Mouse (Mus musculus) C2C12 (cell line): ENCODE measurements around the gene Mrpl39. TPM values are rescaled to one million over a fixed set of nuclear protein-coding genes. Genes with fewer than 3 reads are reported as not detected.
A peak's percentile ranks its signal among the peaks of the same experiment; 100 is the strongest.

ENCODE experiments used
- H3K27me3 ChIP-seq: one replicate; pipeline ENCODE4 v1.6.1; 2011; ENCODE audit not compliant: control insufficient read depth, insufficient read depth, insufficient read length
- H3K36me3 ChIP-seq: one replicate; pipeline ENCODE4 v1.6.1; 2011; ENCODE audit not compliant: control insufficient read depth, insufficient read depth
- H3K4me3 ChIP-seq: one replicate; pipeline ENCODE4 v1.5.1; 2011; ENCODE audit warnings: mild to moderate bottlenecking, control low read depth; ENCODE audit not compliant: poor library complexity, insufficient read depth, severe bottlenecking
- H3K79me2 ChIP-seq: one replicate; pipeline ENCODE4 v1.6.1; 2011; ENCODE audit not compliant: control insufficient read depth, insufficient read depth
- H3K79me3 ChIP-seq: one replicate; pipeline ENCODE4 v1.6.1; 2011; ENCODE audit warnings: low read depth, control low read depth
- H3ac ChIP-seq: one replicate; pipeline ENCODE3; 2011; ENCODE audit warnings: low read depth; ENCODE audit not compliant: control insufficient read depth, insufficient read length
- CEBPB ChIP-seq: IDR thresholded peaks from one replicate; pipeline ENCODE4 v1.6.1; 2011; ENCODE audit warnings: low read depth, mild to moderate bottlenecking, control low read depth, moderate library complexity
- CTCF ChIP-seq: IDR thresholded peaks from one replicate; pipeline ENCODE4 v1.5.1; 2011; ENCODE audit not compliant: control insufficient read depth, insufficient read depth, insufficient read length
- FOSL1 ChIP-seq: IDR thresholded peaks from one replicate; pipeline ENCODE4 v1.8.0; 2011; ENCODE audit warnings: mild to moderate bottlenecking, low read length; ENCODE audit not compliant: poor library complexity, insufficient read depth, severe bottlenecking
- MAX ChIP-seq: IDR thresholded peaks from one replicate; pipeline ENCODE4 v1.6.1; 2011; ENCODE audit warnings: mild to moderate bottlenecking, control low read depth
- MYOD1 ChIP-seq: IDR thresholded peaks from one replicate; pipeline ENCODE4 v1.6.1; 2011; ENCODE audit warnings: low read depth; ENCODE audit not compliant: control insufficient read depth, insufficient read length
- MYOG ChIP-seq: IDR thresholded peaks from one replicate; pipeline ENCODE4 v1.6.1; 2011; ENCODE audit not compliant: control insufficient read depth, insufficient read length; ENCODE audit errors: extremely low read depth
- USF1 ChIP-seq: IDR thresholded peaks from one replicate; pipeline ENCODE4 v1.6.1; 2011; ENCODE audit warnings: low read depth, mild to moderate bottlenecking, control low read depth, moderate library complexity
- polyA plus RNA-seq: library from polyadenylated mRNA; unstranded; fragments of >200 nt; fragmentation: generic; extraction: Trizol; gene quantifications from one replicate; pipeline ENCODE4 v1.2.1, GENCODE M21; 2012; ENCODE audit warnings: missing spikeins

The Mrpl39 gene
- polyA plus RNA-seq, 1 experiment: 44.7 TPM

GRCm38 (mm10) chr16:84773268-84773861, 37.8 kb upstream of the Mrpl39 start:
- no peaks in the 10 kb centered on the region for H3K27me3 ChIP-seq

DNA sequence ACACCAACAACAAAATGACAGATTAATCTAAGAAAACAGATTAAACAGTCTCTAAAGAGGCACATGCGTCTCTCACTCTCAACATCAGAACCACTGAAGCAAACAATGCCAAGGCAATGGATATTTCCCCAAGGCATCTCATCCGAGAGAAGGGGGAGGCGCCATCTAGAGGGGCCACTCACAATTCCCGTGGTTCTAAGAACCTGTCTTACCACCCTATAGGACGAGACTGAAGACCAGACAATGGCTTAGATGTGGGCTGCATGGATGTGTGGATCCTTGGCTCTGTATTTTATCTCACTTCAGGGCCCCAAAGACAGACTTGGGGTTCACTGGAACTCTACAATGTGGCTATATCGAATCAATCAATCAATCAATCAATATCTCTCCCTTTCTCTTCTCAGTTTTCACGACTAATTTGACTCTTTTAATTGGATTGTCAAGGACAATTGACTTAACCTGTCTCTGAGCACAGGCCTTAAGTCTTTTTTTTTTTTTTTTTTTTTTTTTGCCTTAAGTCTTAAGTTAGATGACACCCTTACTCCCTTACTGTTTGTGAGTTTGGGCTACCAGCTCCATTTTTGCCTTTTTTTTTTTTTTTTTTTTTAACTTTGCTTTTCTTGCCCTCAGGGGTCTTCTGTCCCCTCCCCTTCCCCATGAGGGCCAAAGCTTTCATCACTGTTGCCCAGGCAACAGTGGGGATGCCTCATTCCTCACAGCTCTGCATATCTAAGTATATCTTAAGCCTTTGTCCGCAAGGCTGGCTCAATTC, 37.1 kb upstream of the Mrpl39 start:
- Histone ChIP-seq H3K4me3 (no peak overlapping the region), H3K27me3 (no peaks in the 10 kb centered on the region), H3K36me3 (peaks cover 2% of the 10 kb centered on the region), H3K79me3 (peaks cover 18% of the 10 kb centered on the region), H3ac (no peak overlapping the region), H3K79me2 (peaks cover 34% of the 10 kb centered on the region)
- TF ChIP-seq MYOG: no peak
- no peak for TF ChIP-seq CEBPB
- TF ChIP-seq MYOD1: no peak
- TF ChIP-seq FOSL1: no peak
- TF ChIP-seq CTCF: no peak
- TF ChIP-seq MAX: no peak
- no peak for TF ChIP-seq USF1

More at GRCm38 (mm10) chr16:84773268-84773861, 37.8 kb upstream of the Mrpl39 start:
- Histone ChIP-seq H3K79me2 (peaks cover 41% of the 10 kb centered on the region), H3K4me3 (peak overlapping the region; percentile 71), H3K36me3 (peaks cover 8% of the 10 kb centered on the region), H3ac (peak overlapping the region; percentile 74), H3K79me3 (peaks cover 25% of the 10 kb centered on the region)
- TF ChIP-seq MYOD1 (no peak), USF1 (no peak), MYOG (no peak), CTCF (no peak), CEBPB (no peak), MAX (no peak), FOSL1 (no peak)

- no peaks in the 10 kb centered on the region for H3K36me3 ChIP-seq
- TF ChIP-seq CEBPB (no peak), FOSL1 (no peak), MYOD1 (no peak), MYOG (no peak), USF1 (no peak), CTCF (no peak), MAX (no peak)
- no peak overlapping the region for H3K4me3 ChIP-seq
- H3K27me3 ChIP-seq: no peaks in the 10 kb centered on the region
- no peak overlapping the region for H3ac ChIP-seq
- peaks cover 22% of the 10 kb centered on the region for H3K79me2 ChIP-seq
- H3K79me3 ChIP-seq: peaks cover 6% of the 10 kb centered on the region
These were observed 35.9 kb upstream of the Mrpl39 start for GRCm38 (mm10) chr16:84771461-84771860.

GRCm38 (mm10) chr16:84770891-84771290, 35.3 kb upstream of the Mrpl39 start:
- Histone ChIP-seq H3ac (no peak overlapping the region), H3K4me3 (no peak overlapping the region), H3K79me3 (peaks cover 4% of the 10 kb centered on the region), H3K27me3 (no peaks in the 10 kb centered on the region), H3K36me3 (no peaks in the 10 kb centered on the region), H3K79me2 (peaks cover 19% of the 10 kb centered on the region)
- TF ChIP-seq MYOG (no peak), MYOD1 (no peak), CTCF (no peak), CEBPB (no peak)

DNA sequence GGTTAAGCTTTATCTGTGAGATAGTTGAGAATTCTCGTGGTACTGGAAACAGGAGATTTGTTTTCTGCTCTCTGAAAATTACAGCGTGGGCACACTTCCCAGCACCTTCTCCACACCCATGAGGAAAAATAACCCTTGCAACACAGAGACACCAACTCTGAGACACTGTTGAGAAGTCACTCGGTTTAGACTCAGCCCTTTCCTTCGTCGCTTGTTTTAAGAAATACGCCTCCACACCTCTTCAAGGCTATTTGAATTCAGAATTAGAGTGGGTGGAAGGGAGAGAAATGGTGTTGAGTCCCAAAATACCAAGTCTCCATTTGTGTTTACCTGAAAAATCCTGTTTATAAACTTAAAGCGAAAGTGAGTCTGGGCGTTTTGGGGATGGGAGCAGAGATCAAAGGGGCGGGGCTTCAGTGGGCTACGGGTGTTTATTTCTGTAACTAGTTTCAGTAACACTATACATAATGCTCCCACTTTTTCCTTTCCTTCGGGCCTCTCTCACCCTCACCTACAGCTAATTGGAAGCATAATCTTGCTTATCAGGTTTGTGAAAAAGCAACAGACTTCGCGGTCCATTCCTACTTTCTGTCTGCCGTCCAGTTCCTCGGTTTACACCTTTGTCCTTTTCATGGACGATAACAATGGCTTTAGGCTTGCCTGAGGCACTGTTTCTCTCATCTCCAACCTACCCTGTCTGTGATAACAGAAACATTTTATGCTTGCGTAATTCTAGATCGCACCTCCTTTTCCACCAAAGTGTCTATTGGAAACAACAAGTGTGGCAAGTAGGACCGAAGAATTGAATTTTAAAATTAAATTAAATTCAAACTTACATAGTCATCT, 34.3 kb upstream of the Mrpl39 start:
- Histone ChIP-seq H3K4me3 (no peak overlapping the region), H3ac (no peak overlapping the region)

More for the DNA sequence above, 34.3 kb upstream of the Mrpl39 start:
- H3K36me3 ChIP-seq: no peaks in the 10 kb centered on the region
- H3K27me3 ChIP-seq: no peaks in the 10 kb centered on the region
- peaks cover 4% of the 10 kb centered on the region for H3K79me3 ChIP-seq
- TF ChIP-seq MYOD1 (no peak), MAX (no peak), FOSL1 (no peak), MYOG (no peak), USF1 (no peak), CTCF (no peak), CEBPB (no peak)
- peaks cover 11% of the 10 kb centered on the region for H3K79me2 ChIP-seq
